Mouse (Mus musculus): ENCODE results near the gene Mrpl28. TPM values are rescaled to one million over a fixed set of nuclear protein-coding genes. Genes with fewer than 3 reads are reported as not detected.
A peak's percentile ranks its signal among the peaks of the same experiment; 100 is the strongest.
"Not testable (repeated sequence)": the region's sequence is repeated elsewhere in the genome, so short reads cannot be mapped to it uniquely, and the experiment has no call there.

The Mrpl28 gene
- polyA plus RNA-seq, 1 experiment from 2014 or later = 201 TPM

DNA sequence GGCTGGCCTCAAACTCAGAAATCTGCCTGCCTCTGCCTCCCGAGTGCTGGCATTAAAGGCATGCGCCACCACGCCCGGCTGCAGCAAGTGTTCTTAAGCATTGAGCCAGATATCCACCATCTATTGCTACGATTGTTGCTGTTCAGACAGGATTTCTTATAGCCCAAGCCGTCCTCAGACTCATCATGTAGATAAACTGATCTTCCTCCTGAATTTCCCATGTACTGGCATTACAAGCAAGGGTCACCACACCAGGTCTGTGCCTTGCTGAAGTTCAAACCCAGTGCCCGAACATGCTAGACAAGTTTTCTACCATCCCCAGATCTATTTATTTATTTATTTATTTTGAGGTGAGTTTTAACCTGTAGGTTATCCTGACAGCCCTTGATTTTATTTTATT lies 24.8 kb upstream of the Mrpl28 start:
- Histone ChIP-seq H3K9ac (ENCODE audit: low read length) (no peak overlapping the region), H3K27me3 (ENCODE audit: control insufficient read depth, insufficient read depth, low read length) (no peaks in the 10 kb centered on the region), H3K4me2 (ENCODE audit: low read depth, low read length) (no peak overlapping the region), H3K4me1 (ENCODE audit: control insufficient read depth, insufficient read depth, low read length) (peaks cover 7% of the 10 kb centered on the region; the same call in 1 of the 2 replicates), H3K9me3 (replicated peaks; ENCODE audit: control insufficient read depth, low read length) (no peaks in the 10 kb centered on the region), H3K27ac (ENCODE audit: low read length) (no peak overlapping the region), H3K4me3 (replicated peaks; ENCODE audit: low read length) (no peak overlapping the region), H3K36me3 (ENCODE audit: control insufficient read depth, insufficient read depth, low read length) (no peaks in the 10 kb centered on the region)
- ATAC-seq (ENCODE audit: insufficient read depth, low FRiP score) = no peak
- 88% methylated on average over 7 of the region's 7 CpGs for WGBS

DNA sequence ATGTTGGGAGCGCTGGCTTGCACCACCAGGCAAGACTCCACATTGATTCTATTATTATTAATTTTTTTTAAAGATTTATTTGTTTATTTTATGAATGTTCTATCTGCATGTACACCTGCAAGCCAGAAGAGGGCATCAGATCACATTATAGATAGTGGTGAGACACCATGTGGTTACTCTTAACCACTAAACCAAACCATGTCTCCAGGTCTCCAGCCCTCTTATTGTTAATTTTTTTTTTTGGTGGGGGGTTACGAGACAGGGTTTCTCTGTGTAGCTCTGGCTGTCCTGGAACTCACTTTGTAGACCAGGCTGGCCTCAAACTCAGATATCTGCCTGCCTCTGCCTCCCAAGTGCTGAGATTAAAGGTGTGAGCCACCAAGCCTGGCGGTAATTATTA lies 24.0 kb upstream of the Mrpl28 start:
- not testable (repeated sequence) for H3K36me3 ChIP-seq (ENCODE audit: control insufficient read depth, insufficient read depth, low read length); H3K27me3 ChIP-seq (ENCODE audit: control insufficient read depth, insufficient read depth, low read length); H3K9ac ChIP-seq (ENCODE audit: low read length); ATAC-seq (ENCODE audit: insufficient read depth, low FRiP score); H3K4me2 ChIP-seq (ENCODE audit: low read depth, low read length); H3K9me3 ChIP-seq (replicated peaks; ENCODE audit: control insufficient read depth, low read length); H3K4me3 ChIP-seq (replicated peaks; ENCODE audit: low read length); H3K27ac ChIP-seq (ENCODE audit: low read length); H3K4me1 ChIP-seq (ENCODE audit: control insufficient read depth, insufficient read depth, low read length)
- WGBS = 62% methylated on average over 3 of the region's 3 CpGs

DNA sequence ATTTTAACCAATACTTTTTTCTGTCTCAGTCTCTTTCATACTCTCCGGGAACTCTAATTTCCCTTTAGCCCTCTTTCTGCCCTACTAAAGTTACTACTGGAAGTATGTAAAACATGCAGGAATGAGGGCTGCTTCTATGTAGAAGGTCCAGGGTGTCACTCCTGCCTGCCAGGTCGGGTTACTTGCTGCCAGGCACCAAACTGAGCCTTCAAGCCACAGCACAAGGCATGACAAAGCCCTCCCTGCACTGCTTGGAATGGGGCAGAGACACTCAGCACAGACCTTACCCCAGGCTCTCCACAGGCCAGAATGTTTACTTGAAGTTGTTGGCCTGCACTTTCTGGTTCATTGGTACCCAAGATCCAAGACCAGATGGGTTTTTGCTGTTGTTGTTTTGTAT lies 23.1 kb upstream of the Mrpl28 start:
- ATAC-seq (ENCODE audit: insufficient read depth, low FRiP score) = no peak
- WGBS = 44% methylated on average over 2 of the region's 2 CpGs
- no peaks in the 10 kb centered on the region for H3K4me1 ChIP-seq (ENCODE audit: control insufficient read depth, insufficient read depth, low read length)
- no peak overlapping the region for H3K4me2 ChIP-seq (ENCODE audit: low read depth, low read length)
- H3K27me3 ChIP-seq (ENCODE audit: control insufficient read depth, insufficient read depth, low read length) = no peaks in the 10 kb centered on the region
- H3K4me3 ChIP-seq (replicated peaks; ENCODE audit: low read length) = no peak overlapping the region
- no peaks in the 10 kb centered on the region for H3K9me3 ChIP-seq (replicated peaks; ENCODE audit: control insufficient read depth, low read length)
- H3K36me3 ChIP-seq (ENCODE audit: control insufficient read depth, insufficient read depth, low read length) = no peaks in the 10 kb centered on the region
- no peak overlapping the region for H3K27ac ChIP-seq (ENCODE audit: low read length)
- H3K9ac ChIP-seq (ENCODE audit: low read length) = no peak overlapping the region

- Histone ChIP-seq H3K36me3 (ENCODE audit: control insufficient read depth, insufficient read depth, low read length) (no peaks in the 10 kb centered on the region), H3K9ac (ENCODE audit: low read length) (no peak overlapping the region), H3K4me1 (ENCODE audit: control insufficient read depth, insufficient read depth, low read length) (no peaks in the 10 kb centered on the region), H3K9me3 (replicated peaks; ENCODE audit: control insufficient read depth, low read length) (no peaks in the 10 kb centered on the region), H3K4me3 (replicated peaks; ENCODE audit: low read length) (no peak overlapping the region), H3K27me3 (ENCODE audit: control insufficient read depth, insufficient read depth, low read length) (no peaks in the 10 kb centered on the region), H3K4me2 (ENCODE audit: low read depth, low read length) (no peak overlapping the region), H3K27ac (ENCODE audit: low read length) (no peak overlapping the region)
- ATAC-seq (ENCODE audit: insufficient read depth, low FRiP score) = 0 out of 2 replicates have a peak, but pooled peaks have one; percentile 64
- 46% methylated on average over 4 of the region's 4 CpGs for WGBS
Observed at GRCm38 (mm10) chr17:26101478-26101877, 21.8 kb upstream of the Mrpl28 start.

- 59% methylated on average over 4 of the region's 4 CpGs for WGBS
- H3K27ac ChIP-seq (ENCODE audit: low read length) = no peak overlapping the region
- no peaks in the 10 kb centered on the region for H3K36me3 ChIP-seq (ENCODE audit: control insufficient read depth, insufficient read depth, low read length)
- H3K4me1 ChIP-seq (ENCODE audit: control insufficient read depth, insufficient read depth, low read length) = no peaks in the 10 kb centered on the region
- ATAC-seq (ENCODE audit: insufficient read depth, low FRiP score) = no peak
- peaks cover 2% of the 10 kb centered on the region for H3K27me3 ChIP-seq (ENCODE audit: control insufficient read depth, insufficient read depth, low read length)
- no peak overlapping the region for H3K4me3 ChIP-seq (replicated peaks; ENCODE audit: low read length)
- H3K9me3 ChIP-seq (replicated peaks; ENCODE audit: control insufficient read depth, low read length) = no peaks in the 10 kb centered on the region
- H3K4me2 ChIP-seq (ENCODE audit: low read depth, low read length) = no peak overlapping the region
- H3K9ac ChIP-seq (ENCODE audit: low read length) = no peak overlapping the region
Observed at GRCm38 (mm10) chr17:26105619-26106018, 17.7 kb upstream of the Mrpl28 start.

DNA sequence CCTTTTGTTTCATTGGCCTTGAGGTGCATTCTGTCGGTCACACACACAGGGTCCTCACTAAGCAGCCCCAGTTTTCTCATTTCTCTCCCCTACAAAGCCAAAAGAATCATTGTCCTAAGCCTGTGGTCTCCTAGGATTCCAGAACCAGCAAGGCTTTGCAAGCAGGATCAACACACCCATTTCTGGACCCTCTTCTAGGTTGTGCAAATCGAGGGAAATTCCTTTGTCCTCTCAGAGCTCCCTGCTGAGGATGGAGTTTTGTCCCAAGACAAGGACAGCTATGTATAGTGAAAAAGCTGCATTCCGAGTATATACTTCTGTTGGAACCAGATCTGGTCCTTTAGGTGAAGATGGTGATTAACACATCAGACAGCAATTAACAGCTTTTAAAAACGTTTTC lies 13.1 kb upstream of the Mrpl28 start:
- peaks cover 41% of the 10 kb centered on the region for H3K27me3 ChIP-seq (ENCODE audit: control insufficient read depth, insufficient read depth, low read length)
- 34% methylated on average over 4 of the region's 4 CpGs for WGBS
- no peak for ATAC-seq (ENCODE audit: insufficient read depth, low FRiP score)

GRCm38 (mm10) chr17:26111024-26111423 lies 12.3 kb upstream of the Mrpl28 start:
- H3K4me2 ChIP-seq (ENCODE audit: low read depth, low read length) = no peak overlapping the region
- H3K9me3 ChIP-seq (replicated peaks; ENCODE audit: control insufficient read depth, low read length) = no peaks in the 10 kb centered on the region
- H3K36me3 ChIP-seq (ENCODE audit: control insufficient read depth, insufficient read depth, low read length) = no peaks in the 10 kb centered on the region
- H3K27me3 ChIP-seq (ENCODE audit: control insufficient read depth, insufficient read depth, low read length) = peaks cover 49% of the 10 kb centered on the region
- 14% methylated on average over 4 of the region's 4 CpGs for WGBS
- H3K9ac ChIP-seq (ENCODE audit: low read length) = no peak overlapping the region
- peaks cover 10% of the 10 kb centered on the region; the same call in 1 of the 2 replicates for H3K4me1 ChIP-seq (ENCODE audit: control insufficient read depth, insufficient read depth, low read length)
- H3K27ac ChIP-seq (ENCODE audit: low read length) = no peak overlapping the region
- H3K4me3 ChIP-seq (replicated peaks; ENCODE audit: low read length) = no peak overlapping the region
- no peak for ATAC-seq (ENCODE audit: insufficient read depth, low FRiP score)

More for the DNA sequence above, 13.1 kb upstream of the Mrpl28 start:
- Histone ChIP-seq H3K4me1 (ENCODE audit: control insufficient read depth, insufficient read depth, low read length) (peaks cover 10% of the 10 kb centered on the region; the same call in 1 of the 2 replicates), H3K9me3 (replicated peaks; ENCODE audit: control insufficient read depth, low read length) (no peaks in the 10 kb centered on the region), H3K9ac (ENCODE audit: low read length) (no peak overlapping the region), H3K4me2 (ENCODE audit: low read depth, low read length) (no peak overlapping the region), H3K4me3 (replicated peaks; ENCODE audit: low read length) (no peak overlapping the region), H3K27ac (ENCODE audit: low read length) (no peak overlapping the region), H3K36me3 (ENCODE audit: control insufficient read depth, insufficient read depth, low read length) (no peaks in the 10 kb centered on the region)

GRCm38 (mm10) chr17:26111722-26112121 lies 11.6 kb upstream of the Mrpl28 start:
- H3K36me3 ChIP-seq (ENCODE audit: control insufficient read depth, insufficient read depth, low read length) = no peaks in the 10 kb centered on the region
- no peak overlapping the region for H3K4me3 ChIP-seq (replicated peaks; ENCODE audit: low read length)
- no peaks in the 10 kb centered on the region for H3K9me3 ChIP-seq (replicated peaks; ENCODE audit: control insufficient read depth, low read length)
- no peak overlapping the region for H3K27ac ChIP-seq (ENCODE audit: low read length)
- peaks cover 10% of the 10 kb centered on the region; the same call in 1 of the 2 replicates for H3K4me1 ChIP-seq (ENCODE audit: control insufficient read depth, insufficient read depth, low read length)
- no peak overlapping the region for H3K4me2 ChIP-seq (ENCODE audit: low read depth, low read length)
- H3K27me3 ChIP-seq (ENCODE audit: control insufficient read depth, insufficient read depth, low read length) = peaks cover 54% of the 10 kb centered on the region
- no peak for ATAC-seq (ENCODE audit: insufficient read depth, low FRiP score)
- WGBS = 25% methylated on average over 4 of the region's 4 CpGs
- no peak overlapping the region for H3K9ac ChIP-seq (ENCODE audit: low read length)

DNA sequence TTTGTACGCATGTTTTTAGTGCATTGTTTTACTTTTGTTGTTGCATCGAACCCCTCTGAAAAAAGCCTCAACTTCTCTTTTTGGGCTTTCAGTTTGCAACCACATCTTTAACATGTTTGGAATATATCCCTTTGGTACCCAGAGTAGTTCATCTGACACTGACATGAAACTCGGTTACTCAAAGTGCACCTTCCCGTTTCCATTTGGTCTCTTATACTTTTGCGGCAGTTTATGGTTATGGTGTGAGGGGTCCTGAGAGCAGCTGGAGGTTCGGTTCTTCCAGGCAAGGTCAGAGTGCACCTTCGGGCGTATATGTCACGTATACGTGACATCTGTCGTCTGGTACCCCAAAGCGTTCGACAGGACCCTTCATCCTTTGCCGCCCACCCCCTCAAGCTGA lies 10.5 kb upstream of the Mrpl28 start:
- peak overlapping the region; percentile 74 for H3K9ac ChIP-seq (ENCODE audit: low read length)
- peaks cover 54% of the 10 kb centered on the region for H3K27me3 ChIP-seq (ENCODE audit: control insufficient read depth, insufficient read depth, low read length)
- H3K4me1 ChIP-seq (ENCODE audit: control insufficient read depth, insufficient read depth, low read length) = peaks cover 10% of the 10 kb centered on the region; the same call in 1 of the 2 replicates
- no peak overlapping the region for H3K27ac ChIP-seq (ENCODE audit: low read length)
- no peak for ATAC-seq (ENCODE audit: insufficient read depth, low FRiP score)
- H3K9me3 ChIP-seq (replicated peaks; ENCODE audit: control insufficient read depth, low read length) = no peaks in the 10 kb centered on the region
- no peaks in the 10 kb centered on the region for H3K36me3 ChIP-seq (ENCODE audit: control insufficient read depth, insufficient read depth, low read length)
- H3K4me3 ChIP-seq (replicated peaks; ENCODE audit: low read length) = peak overlapping the region; percentile 62
- H3K4me2 ChIP-seq (ENCODE audit: low read depth, low read length) = peak overlapping the region; percentile 93
- 20% methylated on average over 14 of the region's 14 CpGs for WGBS

Data from stomach, embryonic 16.5 days (tissue).